Mouse (Mus musculus): ENCODE measurements at regions not wholly inside any gene's neighbourhood (a gene's known extent, or its start where the extent isn't known, plus 50 kb on each side); places are given as distances from the start of the nearest gene placed in this dataset.

DNA sequence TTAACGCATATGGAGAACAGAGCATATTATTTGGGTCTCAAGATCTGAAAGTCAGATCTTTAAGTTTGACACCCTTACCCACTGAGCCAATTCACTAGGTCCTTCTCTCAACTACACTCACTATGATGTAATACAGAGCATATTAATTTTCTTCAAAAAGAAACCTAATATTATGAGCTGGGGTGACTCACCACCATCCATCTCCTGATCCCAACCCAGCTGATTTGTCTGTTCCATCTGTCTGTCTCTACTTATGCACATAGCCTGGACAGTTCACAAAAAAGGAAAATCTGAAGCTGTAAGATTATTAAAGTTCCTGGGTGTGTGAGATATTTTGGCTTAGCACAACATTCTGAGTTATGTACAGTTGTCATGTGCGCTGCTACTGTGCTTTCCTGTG lies 108.2 kb upstream of the Rarb start:
- TF ChIP-seq POLR2A (IDR thresholded peaks at IDR 0.05; ENCODE audit: borderline replicate concordance, extremely low read depth, low read depth, low read length) (no peak), CTCF (IDR thresholded peaks at IDR 0.05; ENCODE audit: insufficient read depth, low read length) (no peak)
